Mouse (Mus musculus): ENCODE measurements around the gene Tns4. TPM values are rescaled to one million over a fixed set of nuclear protein-coding genes. Genes with fewer than 3 reads are reported as not detected.
A peak's percentile ranks its signal among the peaks of the same experiment; 100 is the strongest.

The Tns4 gene
- total and polyA plus RNA-seq, 2 experiments from 2014 or later, result 0.05 to 0.69 TPM

DNA sequence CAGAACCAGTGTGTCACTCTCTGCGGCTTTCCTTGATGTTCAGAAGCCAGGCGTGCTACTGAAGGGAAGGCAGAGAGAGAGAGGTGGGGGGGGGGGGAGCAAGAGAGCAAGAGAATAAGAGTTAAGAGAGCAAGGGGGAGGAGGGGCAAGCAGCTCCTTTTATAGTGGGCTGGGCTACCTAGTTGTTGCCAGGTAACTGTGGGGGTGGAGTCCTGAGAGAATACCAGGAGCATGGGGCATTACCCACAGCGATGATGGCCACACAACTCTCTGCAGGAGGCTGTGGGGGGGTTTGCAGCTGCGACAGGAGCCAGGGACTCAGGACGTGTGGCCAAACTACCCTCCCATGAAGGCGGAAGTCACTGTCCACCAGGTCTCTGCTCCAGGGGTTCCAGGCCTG, 63.2 kb downstream of the Tns4 start:
- Histone ChIP-seq H3K27ac (ENCODE audit: low read depth) (no peak overlapping the region), H3K27me3 (ENCODE audit: control insufficient read depth, insufficient read depth, low read length) (no peaks in the 10 kb centered on the region), H3K9me3 (replicated peaks; ENCODE audit: control insufficient read depth, low read length) (no peaks in the 10 kb centered on the region), H3K4me1 (ENCODE audit: control insufficient read depth, insufficient read depth) (peaks cover 9% of the 10 kb centered on the region), H3K36me3 (replicated peaks; ENCODE audit: control insufficient read depth, insufficient read depth, low read length) (no peaks in the 10 kb centered on the region), H3K9ac (replicated peaks; ENCODE audit: low read depth, low read length) (no peak overlapping the region), H3K4me2 (ENCODE audit: low read depth, low read length) (no peak overlapping the region), H3K4me3 (ENCODE audit: low read depth, low read length) (no peak overlapping the region)
- no peak for TF ChIP-seq EP300 (IDR thresholded peaks at IDR 0.05; ENCODE audit: low read depth)
- TF ChIP-seq CTCF (IDR thresholded peaks at IDR 0.05; ENCODE audit: low read depth), result no peak
- ATAC-seq (ENCODE audit: insufficient read depth, low read depth), result no peak
- DNase-seq (ENCODE audit: low spot score), result no peak
- WGBS, result 86% methylated on average over 6 of the region's 6 CpGs

DNA sequence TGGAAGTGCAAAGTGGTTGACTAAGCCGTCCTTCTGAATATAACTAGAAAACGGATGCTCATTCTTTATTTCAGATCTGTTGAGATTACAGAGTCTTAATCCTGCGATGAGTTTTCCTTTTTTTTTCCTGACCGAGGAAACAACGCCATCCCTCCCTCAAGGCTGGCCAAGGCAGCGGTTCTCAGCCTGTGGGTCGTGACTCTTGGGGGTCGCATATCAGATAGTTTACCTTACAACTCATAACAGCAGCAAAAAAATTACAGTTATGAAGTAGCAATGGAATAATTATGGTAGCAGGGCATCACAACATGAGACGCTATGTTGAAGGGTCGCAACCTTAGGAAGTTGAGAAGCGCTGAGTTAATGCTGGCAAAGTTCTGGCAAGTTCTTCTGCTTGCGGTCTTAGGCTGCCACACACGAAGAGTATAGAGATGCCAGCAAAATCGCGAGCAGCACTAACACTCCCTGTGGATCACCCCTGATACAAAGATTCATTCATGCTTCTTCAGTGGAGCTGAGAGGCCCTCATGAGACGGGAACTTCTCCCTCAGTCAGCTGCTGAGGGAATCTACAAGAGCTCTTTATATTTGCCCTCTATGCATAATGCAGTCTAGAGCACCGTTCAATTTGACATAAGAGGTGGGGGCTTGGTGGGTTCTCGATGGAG, 64.5 kb downstream of the Tns4 start:
- ATAC-seq (ENCODE audit: insufficient read depth, low read depth) (no peak), DNase-seq (ENCODE audit: low spot score) (no peak)
- H3K36me3 ChIP-seq (replicated peaks; ENCODE audit: control insufficient read depth, insufficient read depth, low read length), result peaks cover 7% of the 10 kb centered on the region
- TF ChIP-seq CTCF (IDR thresholded peaks at IDR 0.05; ENCODE audit: low read depth) (no peak), EP300 (IDR thresholded peaks at IDR 0.05; ENCODE audit: low read depth) (peak; percentile 10)
- peak overlapping the region; percentile 91 for H3K4me3 ChIP-seq (ENCODE audit: low read depth, low read length)
- peak overlapping the region; percentile 58; the same call in 1 of the 2 replicates for H3K27ac ChIP-seq (ENCODE audit: low read depth)
- H3K9ac ChIP-seq (replicated peaks; ENCODE audit: low read depth, low read length), result 0 out of 2 replicates have a peak overlapping the region, but pooled peaks have one; percentile 26
- no peaks in the 10 kb centered on the region for H3K27me3 ChIP-seq (ENCODE audit: control insufficient read depth, insufficient read depth, low read length)
- peak overlapping the region; percentile 65 for H3K4me2 ChIP-seq (ENCODE audit: low read depth, low read length)
- H3K9me3 ChIP-seq (replicated peaks; ENCODE audit: control insufficient read depth, low read length), result no peaks in the 10 kb centered on the region
- 43% methylated on average over 18 of the region's 18 CpGs for WGBS
- H3K4me1 ChIP-seq (ENCODE audit: control insufficient read depth, insufficient read depth), result peaks cover 9% of the 10 kb centered on the region

DNA sequence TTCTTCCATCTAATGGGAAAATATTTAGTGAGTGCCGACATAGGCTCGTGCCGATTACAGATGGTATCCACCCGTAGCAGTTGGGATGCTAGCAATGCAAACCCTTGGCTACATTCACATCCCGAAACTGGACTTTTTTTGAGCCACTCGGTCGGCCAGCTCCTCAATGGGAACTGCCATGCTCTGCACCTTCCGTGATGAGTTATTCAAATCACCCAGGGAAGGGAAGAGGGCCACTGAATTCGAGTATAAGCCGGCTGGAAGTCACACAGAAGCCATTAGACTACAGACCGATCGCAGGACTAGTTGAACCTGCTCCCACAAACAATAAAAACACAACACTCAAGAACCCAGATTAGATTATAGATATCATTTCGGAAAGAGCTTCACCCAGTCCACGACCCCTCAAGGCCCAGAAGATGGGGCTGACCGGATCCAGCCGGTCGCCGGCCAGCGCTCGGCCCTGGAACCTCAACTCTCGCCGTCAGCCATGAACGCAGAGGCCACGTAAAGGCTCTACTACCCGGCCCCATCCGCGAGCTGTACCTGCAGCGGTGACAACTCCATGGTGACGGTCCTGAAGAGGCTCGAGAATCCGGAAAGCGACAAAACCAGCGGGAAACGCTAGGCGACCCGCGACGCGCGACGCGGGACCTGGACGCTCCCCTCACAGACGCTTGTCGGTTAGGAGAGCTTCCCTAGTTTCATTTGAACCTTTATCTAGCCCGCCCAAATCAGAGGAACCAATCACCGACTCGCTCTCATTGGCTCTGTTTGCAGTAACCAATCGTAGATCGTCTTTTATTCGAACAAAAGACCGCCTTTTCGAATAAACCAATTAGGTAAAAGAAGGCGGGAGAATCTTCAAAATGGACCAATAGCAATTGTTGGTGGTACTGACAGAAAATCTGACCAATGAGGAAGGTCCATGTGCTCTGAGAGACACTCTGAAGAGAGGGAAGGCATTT, 65.3 kb downstream of the Tns4 start, which contains the start of gene Top2a:
Gene Top2a (minus strand): TSS at position 690 of the 968 bp plus-strand sequence.
- TF ChIP-seq CTCF (IDR thresholded peaks at IDR 0.05; ENCODE audit: low read depth) (no peak), EP300 (IDR thresholded peaks at IDR 0.05; ENCODE audit: low read depth) (peak; percentile 99)
- peak within 1 kb of the TSS; percentile 91 for H3K4me3 ChIP-seq (ENCODE audit: low read depth, low read length)
- H3K4me2 ChIP-seq (ENCODE audit: low read depth, low read length), result peak within 1 kb of the TSS; percentile 67
- WGBS, result under 1% methylated on average over 54 of the region's 54 CpGs
- H3K27me3 ChIP-seq (ENCODE audit: control insufficient read depth, insufficient read depth, low read length), result no peaks in the 10 kb centered on the region
- H3K36me3 ChIP-seq (replicated peaks; ENCODE audit: control insufficient read depth, insufficient read depth, low read length), result peaks cover 13% of the 10 kb centered on the region
- no peaks in the 10 kb centered on the region for H3K9me3 ChIP-seq (replicated peaks; ENCODE audit: control insufficient read depth, low read length)
- peak within 1 kb of the TSS; percentile 58 for H3K27ac ChIP-seq (ENCODE audit: low read depth)
- peak; percentile 99 for DNase-seq (ENCODE audit: low spot score)
- peaks cover 9% of the 10 kb centered on the region for H3K4me1 ChIP-seq (ENCODE audit: control insufficient read depth, insufficient read depth)
- H3K9ac ChIP-seq (replicated peaks; ENCODE audit: low read depth, low read length), result peak within 1 kb of the TSS; percentile 54
- peak; percentile 95 for ATAC-seq (ENCODE audit: insufficient read depth, low read depth)

DNA sequence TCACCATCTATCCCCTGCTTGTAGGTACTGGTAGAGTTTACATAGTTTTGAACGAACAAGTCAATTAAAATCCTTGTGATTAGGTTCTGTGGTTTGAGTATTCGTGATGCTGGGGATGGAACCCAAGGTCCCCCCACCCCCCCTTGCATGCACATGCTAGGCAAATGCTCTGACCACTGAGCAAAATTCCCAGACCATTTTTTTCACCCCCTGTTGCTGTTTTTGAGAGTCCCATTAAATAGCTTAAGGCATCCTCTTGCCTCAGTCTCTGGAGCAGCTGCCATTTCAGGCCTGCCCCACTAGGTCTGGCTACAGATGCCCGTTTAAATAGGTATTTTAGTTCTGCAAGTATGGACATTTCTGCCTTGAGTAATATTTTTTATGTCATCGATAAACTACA, 66.0 kb downstream of the Tns4 start:
- Histone ChIP-seq H3K36me3 (replicated peaks; ENCODE audit: control insufficient read depth, insufficient read depth, low read length) (peaks cover 20% of the 10 kb centered on the region), H3K4me2 (ENCODE audit: low read depth, low read length) (peak overlapping the region; percentile 67), H3K4me1 (ENCODE audit: control insufficient read depth, insufficient read depth) (peaks cover 9% of the 10 kb centered on the region), H3K9ac (replicated peaks; ENCODE audit: low read depth, low read length) (peak overlapping the region; percentile 54), H3K4me3 (ENCODE audit: low read depth, low read length) (peak overlapping the region; percentile 91), H3K9me3 (replicated peaks; ENCODE audit: control insufficient read depth, low read length) (no peaks in the 10 kb centered on the region), H3K27me3 (ENCODE audit: control insufficient read depth, insufficient read depth, low read length) (no peaks in the 10 kb centered on the region), H3K27ac (ENCODE audit: low read depth) (no peak overlapping the region)
- TF ChIP-seq EP300 (IDR thresholded peaks at IDR 0.05; ENCODE audit: low read depth) (no peak), CTCF (IDR thresholded peaks at IDR 0.05; ENCODE audit: low read depth) (no peak)
- WGBS, result 13% methylated on average over 4 of the region's 4 CpGs
- DNase-seq (ENCODE audit: low spot score) (no peak), ATAC-seq (ENCODE audit: insufficient read depth, low read depth) (no peak)

DNA sequence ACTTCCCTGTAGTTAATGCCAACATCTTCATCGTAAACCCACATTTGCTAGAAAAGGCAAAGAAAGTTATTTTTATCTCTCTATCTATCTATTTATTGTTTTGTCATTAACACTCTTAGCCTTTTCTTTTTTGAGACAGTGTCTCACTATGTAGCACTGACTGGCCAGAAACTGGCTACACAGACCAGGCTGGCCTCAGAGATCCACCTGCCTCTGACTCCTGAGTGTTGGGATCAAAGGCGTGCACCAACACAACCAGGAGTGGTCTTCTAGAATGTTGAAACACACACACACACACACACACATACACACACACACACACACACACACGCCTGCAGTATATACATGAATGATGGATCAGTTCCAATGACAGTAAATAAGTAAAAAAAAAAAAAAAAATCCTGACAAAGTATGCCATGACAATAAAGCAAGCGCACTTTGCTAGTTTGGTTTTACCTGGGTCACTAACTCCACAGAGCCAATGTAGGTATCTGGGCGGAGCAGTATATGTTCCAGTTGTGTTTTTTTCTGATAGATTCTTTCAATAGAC, 66.6 kb downstream of the Tns4 start:
- ATAC-seq (ENCODE audit: insufficient read depth, low read depth) (no peak), DNase-seq (ENCODE audit: low spot score) (no peak)
- Histone ChIP-seq H3K4me2 (ENCODE audit: low read depth, low read length) (peak overlapping the region; percentile 67), H3K4me3 (ENCODE audit: low read depth, low read length) (peak overlapping the region; percentile 91), H3K27ac (ENCODE audit: low read depth) (no peak overlapping the region), H3K4me1 (ENCODE audit: control insufficient read depth, insufficient read depth) (peaks cover 9% of the 10 kb centered on the region), H3K36me3 (replicated peaks; ENCODE audit: control insufficient read depth, insufficient read depth, low read length) (peaks cover 26% of the 10 kb centered on the region), H3K27me3 (ENCODE audit: control insufficient read depth, insufficient read depth, low read length) (no peaks in the 10 kb centered on the region), H3K9me3 (replicated peaks; ENCODE audit: control insufficient read depth, low read length) (no peaks in the 10 kb centered on the region), H3K9ac (replicated peaks; ENCODE audit: low read depth, low read length) (no peak overlapping the region)
- 79% methylated on average over 5 of the region's 5 CpGs for WGBS
- TF ChIP-seq EP300 (IDR thresholded peaks at IDR 0.05; ENCODE audit: low read depth) (no peak), CTCF (IDR thresholded peaks at IDR 0.05; ENCODE audit: low read depth) (no peak)
